Comparison of ENCODE assay signal across 8 mouse cellular contexts in the genomic region with DNA sequence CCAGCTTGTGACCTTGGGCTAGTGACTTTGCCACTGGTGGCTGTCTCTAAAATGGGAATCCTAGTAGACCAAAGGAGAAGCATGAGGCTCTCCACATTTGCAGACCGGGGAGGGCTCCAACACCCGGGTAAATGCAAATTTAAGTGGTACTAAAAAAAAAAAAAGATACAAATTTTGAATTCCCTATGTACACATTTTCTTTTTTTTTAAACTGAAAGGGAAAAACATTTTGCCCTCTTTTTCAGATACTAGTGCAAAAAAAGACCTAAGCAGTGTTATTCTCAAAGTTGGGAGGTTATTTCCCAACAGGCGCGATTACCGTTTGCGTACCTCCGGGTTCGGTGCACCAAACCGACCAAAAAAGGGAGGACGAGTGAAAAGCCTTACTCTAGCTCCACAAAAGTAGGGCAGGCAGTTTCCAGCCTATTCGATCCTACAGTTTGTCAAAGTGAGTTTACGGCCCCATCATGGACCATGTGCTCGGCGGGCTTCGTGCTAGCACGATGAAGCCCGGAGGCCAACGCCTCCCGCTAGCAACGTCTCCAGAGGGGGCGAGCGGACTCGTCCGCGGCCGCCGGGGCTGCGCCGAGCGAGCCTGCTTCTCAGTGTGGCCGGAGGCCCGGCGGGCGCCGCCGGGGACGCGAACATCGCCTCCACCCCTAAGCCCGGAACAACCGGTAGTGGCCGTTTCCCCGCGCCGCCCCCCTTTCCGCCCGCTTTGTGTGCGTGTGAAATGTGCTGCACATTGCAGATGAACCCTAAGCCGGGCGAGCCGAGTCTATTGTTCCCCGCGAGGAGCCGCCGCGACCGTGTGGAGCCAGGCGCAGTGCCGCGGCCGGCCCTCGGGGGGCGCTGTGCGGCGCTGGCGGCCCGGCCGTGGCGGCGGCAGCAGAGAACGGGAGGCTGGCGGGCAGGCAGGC. TPM values are rescaled to one million over a fixed set of nuclear protein-coding genes. Genes with fewer than 3 reads are reported as not detected.
DNase-seq lines count a peak whose midpoint lies in the region; ATAC-seq lines count a peak whose summit lies in the region.

No protein-coding gene starts in this region.

- H3K4me2 ChIP-seq in intestine, embryonic 14.5 days (ENCODE audit: low read length) = peak overlapping the region; percentile 79

- peaks cover 24% of the 10 kb centered on the region for H3K4me1 ChIP-seq in intestine, embryonic 14.5 days (replicated peaks; ENCODE audit: control insufficient read depth, insufficient read depth, low read length)

- H3K9ac ChIP-seq in intestine, embryonic 14.5 days (ENCODE audit: low read length) = peak overlapping the region; percentile 99

- H3K27ac ChIP-seq in intestine, embryonic 14.5 days (ENCODE audit: low read depth) = peak overlapping the region; percentile 99

- intact Hi-C loops in gastrocnemius, postnatal 14 days (cut with DNase I; ENCODE audit: low total_unique reads) = no loop called here
- intact Hi-C loops in left cerebral cortex, postnatal 14 days (cut with DNase I) = loop anchor here (10.0 kb wide), 3 partner anchors 261 to 521 kb away; no protein-coding TSS in a partner anchor

- peaks cover 7% of the 10 kb centered on the region for H3K36me3 ChIP-seq in intestine, embryonic 14.5 days (ENCODE audit: control insufficient read depth, insufficient read depth, low read length)

- peak; percentile 76 for ATAC-seq in intestine, embryonic 14.5 days (replicated peaks; ENCODE audit: low FRiP score, low TSS enrichment, low read depth)
- ATAC-seq in megakaryocyte-erythroid progenitor cell, adult 5-6 weeks (replicated peaks; ENCODE audit: low FRiP score, low TSS enrichment, poor library complexity, severe bottlenecking) = peak; percentile 48

- peak; percentile 97 to 99 for DNase-seq in adrenal gland, adult (ENCODE audit: inconsistent age in 2 of 2, low spot score in 1 of 2)
- peak; percentile 95 for DNase-seq in embryo, embryonic 10.5 days (ENCODE audit: low spot score)
- DNase-seq in gastrocnemius, postnatal 14 days = peak; percentile 94
- DNase-seq in intestine, embryonic 14.5 days (ENCODE audit: low spot score) = peak; percentile 96
- peak; percentile 92 to 93 for DNase-seq in left cerebral cortex, postnatal 14 days (ENCODE audit: low spot score in 2 of 2)
- peak; percentile 93 for DNase-seq in right cerebral cortex, postnatal 14 days
- DNase-seq in urinary bladder, postnatal 25 days (ENCODE audit: low spot score) = peak; percentile 90

- no peaks in the 10 kb centered on the region for H3K27me3 ChIP-seq in intestine, embryonic 14.5 days (replicated peaks; ENCODE audit: control insufficient read depth, insufficient read depth, low read length)

- WGBS in intestine, embryonic 14.5 days = under 1% methylated on average over 70 of the region's 72 CpGs

- no peaks in the 10 kb centered on the region for H3K9me3 ChIP-seq in intestine, embryonic 14.5 days (ENCODE audit: control insufficient read depth, low read length)

- peak overlapping the region; percentile 78 for H3K4me3 ChIP-seq in intestine, embryonic 14.5 days (ENCODE audit: low read depth, low read length)

RNA-seq across cellular contexts. Expression of a gene that starts 1.0 kb away (rescaled TPM):
- 10 to 100 TPM; 19.0 to 20.3 TPM for total RNA-seq in gastrocnemius, postnatal 14 days (2021)
- 28.1 and 31.1 TPM in 2 replicates for polyA plus RNA-seq in intestine, embryonic 14.5 days (2014; fragmentation: Nextera tagmentation; extraction: Ambion mirVana)
- total RNA-seq in left cerebral cortex, postnatal 14 days (2021) = 10 to 100 TPM; 40.1 to 41.2 TPM
- 91.7 and 92.2 TPM in 2 replicates for total RNA-seq in megakaryocyte-erythroid progenitor cell, adult 5-6 weeks (2014; fragmentation: Nextera tagmentation)
- total RNA-seq in megakaryocyte-erythroid progenitor cell, adult 5-6 weeks (2017) = 46.8 and 64.6 TPM in 2 replicates

Comparison
In these comparisons a context has a peak if more than half of its experiments do, and no peak if none do; other contexts are left out.
1. Peak in every context shown above with its lines: DNase-seq, ATAC-seq, H3K4me3 ChIP-seq and H3K27ac ChIP-seq.